Mouse (Mus musculus): ENCODE measurements around the gene Cacnb1. TPM values are rescaled to one million over a fixed set of nuclear protein-coding genes. Genes with fewer than 3 reads are reported as not detected.

The Cacnb1 gene
- polyA plus RNA-seq, 1 experiment from 2014 or later = 9.0 TPM

DNA sequence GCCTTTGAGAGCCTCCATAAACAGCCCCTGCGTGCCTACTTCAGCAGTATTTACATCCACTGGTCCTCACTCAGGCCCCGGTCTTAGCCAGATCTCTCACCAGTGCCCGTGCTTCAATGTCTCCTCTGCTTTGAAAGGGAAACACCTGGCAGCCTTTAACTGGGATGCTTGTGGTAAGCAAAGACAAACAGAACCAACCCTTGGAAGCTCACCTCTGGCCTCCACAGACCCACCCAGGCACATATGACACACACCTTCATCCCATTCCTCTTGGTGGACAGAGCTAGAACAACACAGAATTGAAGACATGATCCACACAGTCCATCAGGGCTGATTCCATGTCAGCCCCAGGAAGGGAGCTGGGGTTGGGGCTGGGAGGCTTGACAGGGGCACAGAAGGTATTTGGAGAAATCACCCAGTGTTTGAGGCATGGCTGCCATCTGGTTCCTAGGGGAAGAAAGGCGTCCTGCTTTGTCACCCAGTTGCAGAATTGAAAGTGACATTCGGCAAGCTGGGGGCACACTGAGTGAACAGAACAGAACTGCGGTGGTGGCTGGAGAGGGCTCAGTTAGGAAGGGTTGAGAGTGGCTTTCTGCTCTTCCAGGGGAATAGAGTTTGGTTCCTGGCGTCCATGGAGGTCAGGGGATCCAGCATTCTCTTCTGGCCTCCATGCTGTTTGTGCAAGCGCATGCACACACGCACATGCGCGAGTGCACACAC, 24.6 kb downstream of the Cacnb1 start:
- WGBS = 79% methylated on average over 11 of the region's 11 CpGs
- H3K36me3 ChIP-seq (ENCODE audit: insufficient read depth, low read length) = no peaks in the 10 kb centered on the region
- no peak overlapping the region for H3K9ac ChIP-seq (ENCODE audit: low read depth, low read length)
- H3K4me1 ChIP-seq (replicated peaks; ENCODE audit: insufficient read depth, low read length) = peaks cover 13% of the 10 kb centered on the region
- H3K27me3 ChIP-seq (ENCODE audit: insufficient read depth, low read length) = 0 out of 2 replicates have a peak, but pooled peaks cover 4% of the 10 kb centered on the region
- H3K4me2 ChIP-seq (ENCODE audit: low read length) = no peak overlapping the region
- ATAC-seq (replicated peaks; ENCODE audit: low FRiP score, low read depth) (no peak), DNase-seq (ENCODE audit: low spot score) (no peak)
- H3K4me3 ChIP-seq (replicated peaks; ENCODE audit: low read depth, low read length) = no peak overlapping the region
- H3K27ac ChIP-seq = no peak overlapping the region
- no peak for TF ChIP-seq CTCF (IDR thresholded peaks at IDR 0.05; ENCODE audit: low read depth)
- H3K9me3 ChIP-seq (replicated peaks; ENCODE audit: low read length) = no peaks in the 10 kb centered on the region

DNA sequence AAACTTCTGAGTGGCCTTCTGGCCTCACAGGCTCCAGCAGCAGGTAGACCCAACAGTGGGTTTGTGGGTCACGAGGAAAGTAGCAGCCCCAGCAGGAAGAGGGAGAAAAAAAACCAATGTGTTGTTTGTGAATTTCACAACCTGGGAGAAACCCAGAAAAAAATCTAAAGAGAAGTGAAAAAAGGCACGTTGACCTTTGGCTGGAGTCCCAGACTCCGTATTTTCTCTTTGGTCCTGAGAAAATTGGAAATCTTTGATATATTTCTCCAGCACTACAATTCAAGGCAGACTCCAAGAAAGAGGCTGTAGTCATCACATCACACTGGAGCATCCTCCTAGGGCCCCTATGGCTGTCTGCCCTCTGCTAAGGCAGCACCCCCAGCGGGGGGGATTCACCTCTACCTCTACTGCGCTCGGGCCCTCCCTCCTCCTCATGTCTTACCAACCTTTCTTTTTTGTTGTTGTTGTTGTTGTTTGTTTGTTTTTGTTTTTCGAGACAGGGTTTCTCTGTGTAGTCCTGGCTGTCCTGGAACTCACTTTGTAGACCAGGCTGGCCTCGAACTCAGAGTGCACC, 25.4 kb downstream of the Cacnb1 start:
- no peak for TF ChIP-seq CTCF (IDR thresholded peaks at IDR 0.05; ENCODE audit: low read depth)
- H3K9ac ChIP-seq (ENCODE audit: low read depth, low read length) = no peak overlapping the region
- DNase-seq (ENCODE audit: low spot score) (no peak), ATAC-seq (replicated peaks; ENCODE audit: low FRiP score, low read depth) (no peak)
- H3K27ac ChIP-seq = no peak overlapping the region
- H3K27me3 ChIP-seq (ENCODE audit: insufficient read depth, low read length) = 0 out of 2 replicates have a peak, but pooled peaks cover 4% of the 10 kb centered on the region
- 0 out of 2 replicates have a peak, but pooled peaks cover 8% of the 10 kb centered on the region for H3K4me1 ChIP-seq (replicated peaks; ENCODE audit: insufficient read depth, low read length)
- WGBS = 68% methylated on average over 8 of the region's 8 CpGs
- no peak overlapping the region for H3K4me3 ChIP-seq (replicated peaks; ENCODE audit: low read depth, low read length)
- H3K9me3 ChIP-seq (replicated peaks; ENCODE audit: low read length) = no peaks in the 10 kb centered on the region
- H3K36me3 ChIP-seq (ENCODE audit: insufficient read depth, low read length) = no peaks in the 10 kb centered on the region
- no peak overlapping the region for H3K4me2 ChIP-seq (ENCODE audit: low read length)

GRCm38 (mm10) chr11:97996691-97997090, 26.1 kb downstream of the Cacnb1 start:
- H3K27ac ChIP-seq = no peak overlapping the region
- no peak for TF ChIP-seq CTCF (IDR thresholded peaks at IDR 0.05; ENCODE audit: low read depth)
- DNase-seq (ENCODE audit: low spot score) (no peak), ATAC-seq (replicated peaks; ENCODE audit: low FRiP score, low read depth) (no peak)
- no peak overlapping the region for H3K9ac ChIP-seq (ENCODE audit: low read depth, low read length)
- H3K9me3 ChIP-seq (replicated peaks; ENCODE audit: low read length) = no peaks in the 10 kb centered on the region
- H3K27me3 ChIP-seq (ENCODE audit: insufficient read depth, low read length) = no peaks in the 10 kb centered on the region
- no peak overlapping the region for H3K4me3 ChIP-seq (replicated peaks; ENCODE audit: low read depth, low read length)
- no peaks in the 10 kb centered on the region for H3K36me3 ChIP-seq (ENCODE audit: insufficient read depth, low read length)
- 0 out of 2 replicates have a peak, but pooled peaks cover 8% of the 10 kb centered on the region for H3K4me1 ChIP-seq (replicated peaks; ENCODE audit: insufficient read depth, low read length)
- 78% methylated on average over 1 of the region's 1 CpGs for WGBS
- H3K4me2 ChIP-seq (ENCODE audit: low read length) = no peak overlapping the region

GRCm38 (mm10) chr11:97995564-97996288, 27.1 kb downstream of the Cacnb1 start, which contains the start of gene Arl5c:
Gene Arl5c, minus strand, starts transcription at chr11:97996181.
- peak within 1 kb of the TSS; percentile 43 for H3K9ac ChIP-seq (ENCODE audit: low read depth, low read length)
- H3K9me3 ChIP-seq (replicated peaks; ENCODE audit: low read length) = no peaks in the 10 kb centered on the region
- H3K4me1 ChIP-seq (replicated peaks; ENCODE audit: insufficient read depth, low read length) = 0 out of 2 replicates have a peak, but pooled peaks cover 8% of the 10 kb centered on the region
- ATAC-seq (replicated peaks; ENCODE audit: low FRiP score, low read depth) (peak; percentile 45; the same call in 1 of the 2 replicates), DNase-seq (ENCODE audit: low spot score) (peak; percentile 76)
- WGBS = 2% methylated on average over 26 of the region's 26 CpGs
- peak within 1 kb of the TSS; percentile 43 for H3K4me3 ChIP-seq (replicated peaks; ENCODE audit: low read depth, low read length)
- H3K27me3 ChIP-seq (ENCODE audit: insufficient read depth, low read length) = no peaks in the 10 kb centered on the region
- 0 out of 2 replicates have a peak within 1 kb of the TSS, but pooled peaks have one; percentile 38 for H3K27ac ChIP-seq
- no peaks in the 10 kb centered on the region for H3K36me3 ChIP-seq (ENCODE audit: insufficient read depth, low read length)
- peak; percentile 54 for TF ChIP-seq CTCF (IDR thresholded peaks at IDR 0.05; ENCODE audit: low read depth)
- H3K4me2 ChIP-seq (ENCODE audit: low read length) = peak within 1 kb of the TSS; percentile 75

DNA sequence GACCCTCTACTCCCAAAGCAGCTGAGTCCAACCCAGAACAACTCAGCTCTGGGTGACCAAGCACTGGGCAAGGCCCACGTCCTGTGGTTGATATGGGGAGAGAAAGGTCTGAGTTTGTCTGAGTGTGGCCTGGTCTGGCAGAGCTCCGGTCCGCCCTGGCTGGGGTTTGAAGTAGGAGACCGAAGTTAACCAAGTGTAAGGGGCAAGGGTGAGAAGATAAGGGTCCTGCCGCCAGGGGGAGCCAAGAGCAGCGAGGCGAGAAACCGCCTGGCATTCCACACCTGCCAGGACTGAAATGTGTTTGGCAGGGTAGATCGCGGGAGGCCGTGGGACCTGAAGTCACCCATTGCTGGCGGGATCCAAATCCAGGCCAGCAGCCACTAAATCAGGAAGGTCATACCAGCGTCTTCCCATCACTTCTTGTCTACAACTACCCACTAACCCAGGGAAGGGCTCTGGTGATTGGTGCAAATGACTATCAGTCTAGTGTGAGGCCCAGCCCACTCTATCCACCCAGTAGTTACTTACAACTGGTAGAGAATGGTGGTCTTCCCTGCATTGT, 28.2 kb downstream of the Cacnb1 start:
- 0 out of 2 replicates have a peak, but pooled peaks cover 5% of the 10 kb centered on the region for H3K4me1 ChIP-seq (replicated peaks; ENCODE audit: insufficient read depth, low read length)
- peak overlapping the region; percentile 75 for H3K4me2 ChIP-seq (ENCODE audit: low read length)
- peak overlapping the region; percentile 43 for H3K4me3 ChIP-seq (replicated peaks; ENCODE audit: low read depth, low read length)
- H3K27ac ChIP-seq = no peak overlapping the region
- 7% methylated on average over 13 of the region's 13 CpGs for whole genome bisulfite sequencing
- no peaks in the 10 kb centered on the region for H3K9me3 ChIP-seq (replicated peaks; ENCODE audit: low read length)
- no peaks in the 10 kb centered on the region for H3K27me3 ChIP-seq (ENCODE audit: insufficient read depth, low read length)
- H3K9ac ChIP-seq (ENCODE audit: low read depth, low read length) = peak overlapping the region; percentile 43; the same call in 1 of the 2 replicates
- no peaks in the 10 kb centered on the region for H3K36me3 ChIP-seq (ENCODE audit: insufficient read depth, low read length)
- peak; percentile 79 for TF ChIP-seq CTCF (IDR thresholded peaks at IDR 0.05; ENCODE audit: low read depth)
- DNase-seq (ENCODE audit: low spot score) = peak; percentile 75
- peak; percentile 37 for ATAC-seq (replicated peaks; ENCODE audit: low FRiP score, low read depth)
